Mouse (Mus musculus) E14TG2a.4 (cell line): ENCODE measurements around the gene Lrrc8e.

Source experiments
- CTCF ChIP-seq: conservative IDR thresholded peaks from 2 replicates; pipeline ENCODE4 v1.5.1; 2014; ENCODE audit warnings: low read length
- POU5F1 ChIP-seq: IDR thresholded peaks from 2 replicates; pipeline ENCODE4 v1.6.1; 2014; ENCODE audit warnings: low read length, borderline replicate concordance

- TF ChIP-seq CTCF, result no peak
- TF ChIP-seq POU5F1, result no peak
Observed at GRCm38 (mm10) chr8:4276111-4276465, 49.5 kb downstream of the Lrrc8e start.
